Mouse (Mus musculus) C2C12 (cell line): ENCODE data around the gene Cdc42se2. TPM values are rescaled to one million over a fixed set of nuclear protein-coding genes. Genes with fewer than 3 reads are reported as not detected.

Experiments
- H3K27me3 ChIP-seq: one replicate; pipeline ENCODE4 v1.6.1; 2011; ENCODE audit not compliant: control insufficient read depth, insufficient read depth, insufficient read length
- H3K36me3 ChIP-seq: one replicate; pipeline ENCODE4 v1.6.1; 2011; ENCODE audit not compliant: control insufficient read depth, insufficient read depth
- H3K4me3 ChIP-seq: one replicate; pipeline ENCODE4 v1.5.1; 2011; ENCODE audit warnings: mild to moderate bottlenecking, control low read depth; ENCODE audit not compliant: poor library complexity, insufficient read depth, severe bottlenecking
- H3K79me2 ChIP-seq: one replicate; pipeline ENCODE4 v1.6.1; 2011; ENCODE audit not compliant: control insufficient read depth, insufficient read depth
- H3K79me3 ChIP-seq: one replicate; pipeline ENCODE4 v1.6.1; 2011; ENCODE audit warnings: low read depth, control low read depth
- H3ac ChIP-seq: one replicate; pipeline ENCODE3; 2011; ENCODE audit warnings: low read depth; ENCODE audit not compliant: control insufficient read depth, insufficient read length
- CEBPB ChIP-seq: IDR thresholded peaks from one replicate; pipeline ENCODE4 v1.6.1; 2011; ENCODE audit warnings: low read depth, mild to moderate bottlenecking, control low read depth, moderate library complexity
- CTCF ChIP-seq: IDR thresholded peaks from one replicate; pipeline ENCODE4 v1.5.1; 2011; ENCODE audit not compliant: control insufficient read depth, insufficient read depth, insufficient read length
- FOSL1 ChIP-seq: IDR thresholded peaks from one replicate; pipeline ENCODE4 v1.8.0; 2011; ENCODE audit warnings: mild to moderate bottlenecking, low read length; ENCODE audit not compliant: poor library complexity, insufficient read depth, severe bottlenecking
- MAX ChIP-seq: IDR thresholded peaks from one replicate; pipeline ENCODE4 v1.6.1; 2011; ENCODE audit warnings: mild to moderate bottlenecking, control low read depth
- MYOD1 ChIP-seq: IDR thresholded peaks from one replicate; pipeline ENCODE4 v1.6.1; 2011; ENCODE audit warnings: low read depth; ENCODE audit not compliant: control insufficient read depth, insufficient read length
- MYOG ChIP-seq: IDR thresholded peaks from one replicate; pipeline ENCODE4 v1.6.1; 2011; ENCODE audit not compliant: control insufficient read depth, insufficient read length; ENCODE audit errors: extremely low read depth
- USF1 ChIP-seq: IDR thresholded peaks from one replicate; pipeline ENCODE4 v1.6.1; 2011; ENCODE audit warnings: low read depth, mild to moderate bottlenecking, control low read depth, moderate library complexity
- polyA plus RNA-seq: library from polyadenylated mRNA; unstranded; fragments of >200 nt; fragmentation: generic; extraction: Trizol; gene quantifications from one replicate; pipeline ENCODE4 v1.2.1, GENCODE M21; 2012; ENCODE audit warnings: missing spikeins

The Cdc42se2 gene
- polyA plus RNA-seq, 1 experiment, result 21.8 TPM

DNA sequence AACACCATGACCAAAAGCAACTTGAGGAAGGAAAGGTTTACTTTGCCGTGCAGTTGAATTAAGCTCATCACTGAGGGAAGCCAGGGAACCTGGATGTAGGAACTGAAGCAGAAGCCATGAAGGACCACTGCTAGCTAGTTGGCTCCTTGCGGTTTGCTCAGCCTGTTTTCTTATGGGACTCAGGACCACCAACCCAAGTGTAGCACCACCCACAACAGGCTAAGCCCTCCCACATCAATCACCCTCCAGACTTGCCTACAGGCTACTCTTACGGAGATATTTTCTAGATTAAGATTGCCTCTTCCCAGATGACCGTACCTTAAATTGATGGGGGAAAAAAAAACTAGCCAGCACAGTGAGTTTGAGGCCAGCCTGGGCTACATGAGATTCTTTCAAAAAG lies 24.8 kb upstream of the Cdc42se2 start:
- no peaks in the 10 kb centered on the region for H3K79me2 ChIP-seq
- no peaks in the 10 kb centered on the region for H3K79me3 ChIP-seq
- no peak overlapping the region for H3ac ChIP-seq
- H3K27me3 ChIP-seq, result no peaks in the 10 kb centered on the region
- TF ChIP-seq FOSL1, result no peak
- TF ChIP-seq MYOD1, result no peak
- TF ChIP-seq CEBPB, result no peak
- no peak for TF ChIP-seq CTCF
- no peak for TF ChIP-seq USF1
- TF ChIP-seq MYOG, result no peak
- no peak for TF ChIP-seq MAX
- H3K36me3 ChIP-seq, result no peaks in the 10 kb centered on the region
- no peak overlapping the region for H3K4me3 ChIP-seq

- no peaks in the 10 kb centered on the region for H3K79me3 ChIP-seq
- no peaks in the 10 kb centered on the region for H3K27me3 ChIP-seq
- H3K36me3 ChIP-seq, result no peaks in the 10 kb centered on the region
- no peak overlapping the region for H3ac ChIP-seq
- H3K79me2 ChIP-seq, result no peaks in the 10 kb centered on the region
- TF ChIP-seq MAX (no peak), MYOG (no peak), USF1 (no peak), CEBPB (no peak), CTCF (no peak), MYOD1 (no peak), FOSL1 (no peak)
- H3K4me3 ChIP-seq, result no peak overlapping the region
Measured at GRCm38 (mm10) chr11:54811054-54811453, 23.6 kb upstream of the Cdc42se2 start.

DNA sequence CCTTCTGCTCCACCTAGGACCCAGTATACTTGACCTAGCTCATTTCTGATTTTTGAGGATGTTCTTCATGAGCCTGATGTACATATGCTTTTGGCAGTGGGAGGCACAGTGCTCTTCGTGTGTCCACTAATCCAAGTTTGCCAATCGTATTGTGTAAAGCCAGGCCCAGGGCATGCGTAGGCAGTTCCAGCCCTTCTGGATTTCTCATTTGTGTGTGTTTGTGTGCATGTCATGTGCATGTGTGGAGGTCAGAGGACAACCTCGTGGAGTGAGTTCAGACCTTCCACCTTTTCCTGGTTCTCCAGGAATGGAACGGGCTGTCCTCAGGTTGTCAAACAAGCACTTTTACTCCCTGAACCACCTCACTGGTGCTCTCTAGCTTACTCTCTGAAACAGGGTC lies 22.1 kb upstream of the Cdc42se2 start:
- Histone ChIP-seq H3K27me3 (no peaks in the 10 kb centered on the region), H3K79me2 (no peaks in the 10 kb centered on the region), H3K36me3 (no peaks in the 10 kb centered on the region), H3ac (no peak overlapping the region), H3K4me3 (no peak overlapping the region), H3K79me3 (no peaks in the 10 kb centered on the region)
- no peak for TF ChIP-seq CEBPB
- TF ChIP-seq MAX, result no peak
- no peak for TF ChIP-seq USF1
- TF ChIP-seq FOSL1, result no peak
- no peak for TF ChIP-seq MYOD1
- TF ChIP-seq CTCF, result no peak
- TF ChIP-seq MYOG, result no peak

DNA sequence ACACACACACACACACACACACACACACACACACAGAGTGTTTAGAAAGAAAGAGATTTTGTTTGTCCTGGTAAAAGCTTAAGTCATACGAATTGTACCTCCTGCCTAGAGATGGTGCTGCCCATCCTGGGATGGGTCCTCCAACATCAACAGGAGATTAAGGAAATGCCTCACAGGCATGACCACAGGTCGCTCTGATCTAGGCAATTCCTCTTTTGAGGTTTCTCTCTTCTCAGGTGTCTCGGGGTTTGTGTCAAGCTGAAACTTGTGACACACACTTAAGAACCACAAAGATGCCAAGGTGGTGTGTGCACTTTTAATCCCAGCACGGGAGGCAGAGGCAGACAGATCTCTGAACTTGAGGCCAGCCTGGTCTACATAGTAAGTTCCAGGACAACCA lies 20.7 kb upstream of the Cdc42se2 start:
- Histone ChIP-seq H3K4me3 (no peak overlapping the region), H3K79me3 (no peaks in the 10 kb centered on the region), H3K79me2 (no peaks in the 10 kb centered on the region), H3ac (no peak overlapping the region), H3K27me3 (no peaks in the 10 kb centered on the region), H3K36me3 (no peaks in the 10 kb centered on the region)
- TF ChIP-seq MYOD1, result no peak
- TF ChIP-seq USF1, result no peak
- TF ChIP-seq MYOG, result no peak
- TF ChIP-seq FOSL1, result no peak
- TF ChIP-seq CTCF, result no peak
- TF ChIP-seq MAX, result no peak
- TF ChIP-seq CEBPB, result no peak

DNA sequence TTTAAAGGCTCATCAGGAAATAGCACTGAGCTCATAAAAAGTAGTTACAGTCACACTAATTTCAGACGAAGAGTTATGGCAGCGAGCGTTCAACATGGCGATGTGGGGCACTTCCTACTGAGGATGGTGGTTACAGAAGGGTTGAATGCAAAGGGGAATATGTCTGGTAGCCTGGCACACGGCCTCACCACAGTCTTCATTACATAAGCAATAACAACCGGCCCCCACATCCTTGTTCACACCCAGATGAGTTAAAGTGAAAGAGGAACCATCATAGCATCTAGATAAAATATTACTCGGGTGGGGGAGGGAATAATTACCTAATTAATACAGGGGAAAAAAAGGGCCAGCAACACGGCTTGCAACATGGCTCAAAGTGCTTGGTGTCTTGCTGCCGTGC lies 20.2 kb upstream of the Cdc42se2 start:
- no peak for TF ChIP-seq MAX
- no peak for TF ChIP-seq CTCF
- no peak for TF ChIP-seq USF1
- TF ChIP-seq CEBPB, result no peak
- no peak for TF ChIP-seq MYOG
- H3K36me3 ChIP-seq, result no peaks in the 10 kb centered on the region
- no peaks in the 10 kb centered on the region for H3K79me3 ChIP-seq
- H3K27me3 ChIP-seq, result no peaks in the 10 kb centered on the region
- no peak overlapping the region for H3K4me3 ChIP-seq
- no peaks in the 10 kb centered on the region for H3K79me2 ChIP-seq
- no peak overlapping the region for H3ac ChIP-seq

DNA sequence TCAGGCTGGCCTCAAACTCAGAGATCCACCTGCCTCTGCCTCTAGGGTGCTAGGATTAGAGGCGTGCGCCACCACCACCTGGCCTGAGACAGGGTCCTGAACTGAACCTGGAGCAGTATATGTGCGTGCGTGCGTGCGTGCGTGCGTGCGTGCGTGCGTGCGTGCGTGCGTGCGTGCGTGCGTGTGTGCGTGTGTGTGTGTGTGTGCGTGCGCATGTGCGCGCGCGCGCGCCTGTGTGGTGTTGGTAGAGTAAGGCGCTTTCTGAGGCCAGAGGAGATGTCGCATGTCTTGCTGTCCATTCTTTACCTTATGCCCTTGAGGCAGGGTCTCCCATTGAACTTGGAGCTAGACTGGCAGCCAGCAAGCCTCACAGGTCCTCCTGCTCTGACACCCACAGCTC lies 19.4 kb upstream of the Cdc42se2 start:
- H3K79me3 ChIP-seq, result no peaks in the 10 kb centered on the region
- H3K27me3 ChIP-seq, result no peaks in the 10 kb centered on the region
- H3ac ChIP-seq, result no peak overlapping the region
- H3K4me3 ChIP-seq, result no peak overlapping the region
- no peaks in the 10 kb centered on the region for H3K79me2 ChIP-seq
- TF ChIP-seq MAX (no peak), MYOD1 (no peak), USF1 (no peak)
- no peaks in the 10 kb centered on the region for H3K36me3 ChIP-seq

DNA sequence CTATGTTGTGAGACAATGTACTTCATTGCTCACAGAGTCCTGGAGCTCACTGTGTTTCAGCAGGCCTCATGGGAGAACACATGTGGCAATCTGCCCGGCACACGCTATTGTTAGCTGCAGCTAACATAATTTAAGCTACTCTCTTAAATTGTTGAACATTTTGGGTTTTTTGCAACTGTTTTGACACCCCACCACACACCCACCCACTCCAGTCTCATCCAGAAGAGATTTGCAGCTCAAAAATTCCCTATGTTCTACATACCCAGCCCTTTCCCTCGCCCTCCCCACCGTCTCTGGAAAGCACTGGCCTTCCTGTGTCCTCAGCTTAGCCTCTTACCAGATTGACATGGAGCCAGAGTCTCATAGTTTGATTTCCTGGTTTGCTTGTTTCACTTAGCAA lies 17.7 kb upstream of the Cdc42se2 start:
- no peaks in the 10 kb centered on the region for H3K36me3 ChIP-seq
- H3K79me2 ChIP-seq, result no peaks in the 10 kb centered on the region
- H3K27me3 ChIP-seq, result no peaks in the 10 kb centered on the region
- TF ChIP-seq MAX (no peak), CEBPB (no peak), CTCF (no peak), FOSL1 (no peak), MYOD1 (no peak), USF1 (no peak), MYOG (no peak)
- no peak overlapping the region for H3K4me3 ChIP-seq
- no peaks in the 10 kb centered on the region for H3K79me3 ChIP-seq
- no peak overlapping the region for H3ac ChIP-seq
